Mouse (Mus musculus): ENCODE results near the gene Snx27.

- TF ChIP-seq ZNF384 (IDR thresholded peaks at IDR 0.05; ENCODE audit: low read depth, low read length): no peak
- no peak for TF ChIP-seq ZC3H11A (IDR thresholded peaks at IDR 0.05; ENCODE audit: borderline replicate concordance, low read depth, low read length)
- no peak for TF ChIP-seq HCFC1 (IDR thresholded peaks at IDR 0.05; ENCODE audit: borderline replicate concordance, insufficient read depth, low read length)
Measured at GRCm38 (mm10) chr3:94459834-94460233, 122.7 kb downstream of the Snx27 start.

All from ES-E14 (cell line).